Mouse (Mus musculus) sigmoid colon, adult 10 weeks (tissue): ENCODE measurements around the gene Adamtsl1. TPM values are rescaled to one million over a fixed set of nuclear protein-coding genes. Genes with fewer than 3 reads are reported as not detected.

Experiments used
- polyA plus RNA-seq: library from polyadenylated mRNA; stranded (reverse); fragments of 350-450 nt; fragmentation: Illumina TruSeq; extraction: RNeasy Lipid Tissue Mini Kit (QIAGEN cat#74804); gene quantifications from one replicate; pipeline ENCODE4 v1.2.3, GENCODE M21; 2014; ENCODE audit warnings: low read depth, low replicate concordance

Adamtsl1 gene
- polyA plus RNA-seq: 2.9 TPM

GRCm38 (mm10) chr4:85513792-85514191 is at the start of gene Adamtsl1:
Gene Adamtsl1, plus strand, starts transcription at chr4:85514172.

